Mouse (Mus musculus) NIH3T3 (cell line): Measurements from ENCODE around the gene Pkd2l1.

ENCODE experiments used
- DNase-seq: peaks from one replicate; pipeline ENCODE4 v3.0.0-alpha.2; 2012; ENCODE audit warnings: low read depth

Gene Pkd2l1

DNA sequence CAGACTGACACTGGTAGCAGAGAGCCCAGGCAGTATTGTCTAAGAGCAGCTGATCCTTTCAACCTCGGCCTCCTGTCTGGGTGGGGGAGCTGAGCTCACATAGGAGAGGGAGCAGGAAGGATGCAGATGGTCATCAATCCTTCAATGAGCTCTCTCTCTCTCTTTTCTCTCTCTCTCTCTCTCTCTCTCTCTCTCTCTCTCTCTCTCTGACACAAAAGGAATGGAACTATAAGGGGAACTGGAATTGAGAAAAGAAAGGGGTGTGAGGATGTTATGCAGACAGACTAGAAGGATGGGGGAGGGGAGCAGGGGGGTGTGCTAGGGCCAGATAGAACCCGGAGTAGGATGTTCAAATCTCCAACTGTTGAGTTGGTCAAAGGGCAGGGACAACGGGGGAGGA, at the start of gene Pkd2l1:
TSS of gene Pkd2l1 (minus strand) at position 101 of the 400 bp plus-strand sequence.
- no peak for DNase-seq

DNA sequence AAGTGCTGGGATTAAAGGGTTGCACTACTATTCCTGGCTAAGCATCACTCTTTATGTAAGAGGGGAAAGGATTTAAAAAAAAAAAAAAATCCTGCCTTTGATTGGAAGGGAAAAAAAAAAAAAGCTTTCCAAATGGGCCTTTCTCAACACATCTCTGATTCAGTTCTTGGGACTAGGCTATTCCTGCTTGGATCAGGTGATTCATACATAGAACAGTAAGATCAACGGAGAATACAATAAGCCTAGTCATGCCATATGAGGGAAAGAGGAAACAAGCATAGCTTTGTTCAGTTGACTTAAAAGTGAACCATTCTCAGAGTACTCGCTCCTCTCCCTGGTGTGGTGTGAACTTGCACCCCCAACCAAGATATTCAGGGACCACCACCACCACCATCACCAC, 46.7 kb upstream of the Pkd2l1 start:
- DNase-seq, result peak; percentile 45

DNA sequence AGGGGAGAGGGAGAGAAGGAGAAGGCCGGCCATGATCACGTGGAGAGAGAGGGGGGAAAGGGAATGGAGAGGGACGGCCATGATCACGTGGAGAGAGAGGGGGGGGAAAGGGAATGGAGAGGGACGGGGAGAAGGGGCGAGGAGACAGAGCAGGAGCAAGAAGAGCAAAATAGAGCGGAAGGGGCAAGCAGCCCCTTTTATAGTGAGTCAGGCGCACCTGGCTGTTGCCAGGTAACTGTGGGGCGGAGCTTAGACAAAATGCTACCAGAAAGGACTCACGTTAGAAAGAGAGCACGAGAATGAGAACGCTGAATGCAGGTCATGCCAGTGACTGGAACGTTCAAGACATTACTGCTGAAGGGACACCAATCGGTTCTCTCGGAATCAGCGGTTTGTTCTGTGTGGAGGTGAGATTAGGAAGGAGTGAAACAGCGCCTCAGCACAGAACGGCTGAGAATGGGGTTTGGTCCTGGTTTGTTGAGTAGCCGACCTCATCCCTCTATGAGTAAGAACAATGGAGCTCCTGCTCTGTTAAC, 45.3 kb upstream of the Pkd2l1 start:
- no peak for DNase-seq

DNA sequence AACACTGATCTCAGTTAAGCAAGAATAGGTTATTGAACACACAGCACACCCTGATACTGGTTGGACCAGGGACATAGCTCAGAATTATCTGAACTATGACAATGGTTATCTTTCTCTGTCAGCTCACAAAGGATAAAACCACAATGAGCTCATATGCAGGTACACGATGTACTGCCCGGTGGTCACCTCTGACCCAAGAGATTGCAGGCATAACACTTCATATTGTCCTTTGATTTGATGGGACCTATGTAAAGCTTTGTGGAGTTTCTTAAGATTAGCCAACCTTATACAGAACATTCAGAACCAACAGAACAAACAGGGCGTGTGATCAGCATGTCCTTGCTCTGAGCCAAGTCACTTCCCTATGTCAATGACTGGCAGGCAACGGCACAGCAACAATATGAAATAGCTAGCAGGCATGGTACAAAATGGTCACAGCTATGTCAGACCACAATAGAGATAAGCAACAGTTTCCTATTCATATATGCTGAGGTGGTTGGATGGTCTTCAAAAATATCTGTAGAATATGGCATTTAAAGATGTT, 39.4 kb upstream of the Pkd2l1 start:
- DNase-seq, result no peak

DNA sequence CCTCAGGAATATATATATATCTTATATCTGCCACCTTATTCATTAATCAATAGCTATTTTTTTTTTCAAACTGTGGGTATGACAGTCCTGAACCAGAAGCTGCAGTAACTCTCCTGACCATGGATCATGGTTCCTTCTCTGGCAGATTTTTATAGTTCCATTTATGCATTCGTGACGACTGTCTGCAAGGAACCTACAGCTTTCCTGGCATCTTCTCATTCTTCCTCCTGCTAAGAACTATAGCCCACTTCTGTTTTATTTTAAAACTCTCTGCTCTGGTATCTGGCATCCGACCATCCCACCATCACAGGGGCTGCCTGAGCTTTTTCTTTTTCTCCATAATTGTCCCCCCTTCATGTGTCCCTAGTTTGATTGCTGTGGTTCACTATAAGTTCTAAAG, 38.0 kb upstream of the Pkd2l1 start:
- no peak for DNase-seq

DNA sequence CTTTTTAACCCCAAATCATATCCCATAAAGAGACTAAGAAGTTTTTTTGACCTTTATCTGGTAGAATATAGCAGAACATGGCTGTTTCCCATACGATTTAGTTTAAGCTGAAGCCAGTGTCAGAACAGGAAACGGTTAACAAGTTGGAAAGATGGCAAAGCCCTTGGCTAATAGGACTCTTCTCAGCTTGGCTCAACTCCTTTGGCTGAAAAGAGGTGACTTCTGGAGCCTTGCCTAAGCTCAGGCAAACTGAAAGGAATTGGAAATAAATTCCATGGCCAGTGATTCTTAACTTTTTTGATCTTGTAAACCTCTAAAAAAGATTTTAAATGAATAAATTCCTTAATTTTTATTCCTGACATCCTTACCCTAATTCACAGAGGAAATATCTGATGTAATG, 37.5 kb upstream of the Pkd2l1 start:
- DNase-seq, result no peak

DNA sequence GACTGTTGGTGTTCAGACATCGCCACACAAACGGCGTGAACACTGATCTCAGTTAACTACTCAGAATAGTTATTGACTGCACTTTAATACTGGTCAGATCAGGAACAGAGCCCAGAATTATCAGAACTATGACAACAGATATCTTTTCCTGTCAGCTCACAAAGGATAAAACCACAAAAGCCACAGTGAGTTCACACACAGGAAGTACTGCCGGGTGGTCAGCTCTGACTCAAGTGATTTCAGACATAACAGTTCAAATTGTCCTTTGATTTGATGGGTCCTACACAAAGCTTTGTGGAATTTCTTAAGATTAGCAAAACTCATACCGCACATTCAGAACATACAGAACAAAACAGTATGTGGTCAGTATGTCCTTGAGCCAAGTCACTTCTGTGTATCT, 33.5 kb upstream of the Pkd2l1 start:
- DNase-seq, result no peak

DNA sequence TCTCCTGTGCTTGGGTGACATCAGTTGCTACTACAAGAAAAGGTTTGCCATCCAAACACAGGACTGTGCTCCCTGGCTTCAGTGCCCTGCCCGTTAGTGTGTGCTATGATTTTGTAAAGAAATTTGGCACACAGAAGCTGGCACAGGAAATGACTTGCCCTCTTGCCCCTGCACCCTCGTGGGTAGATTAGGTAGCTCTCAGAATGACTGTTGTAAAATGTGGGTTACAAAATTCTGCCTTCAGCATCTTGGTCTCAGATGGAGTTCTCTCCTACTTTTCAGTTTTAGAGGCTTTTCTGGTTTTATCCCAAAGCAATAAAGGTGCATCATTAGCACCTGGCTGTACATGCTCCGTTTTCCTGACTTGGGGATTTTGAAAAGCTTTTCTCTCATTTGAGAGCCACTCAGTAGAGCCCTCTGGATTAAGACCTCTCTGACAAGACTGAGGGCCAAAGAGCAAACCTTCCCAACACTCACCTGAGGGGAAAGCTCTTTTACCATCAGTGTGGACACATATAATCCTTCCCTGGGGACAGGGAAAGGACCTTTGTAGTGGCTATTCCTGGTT, 25.8 kb upstream of the Pkd2l1 start:
- DNase-seq, result no peak

DNA sequence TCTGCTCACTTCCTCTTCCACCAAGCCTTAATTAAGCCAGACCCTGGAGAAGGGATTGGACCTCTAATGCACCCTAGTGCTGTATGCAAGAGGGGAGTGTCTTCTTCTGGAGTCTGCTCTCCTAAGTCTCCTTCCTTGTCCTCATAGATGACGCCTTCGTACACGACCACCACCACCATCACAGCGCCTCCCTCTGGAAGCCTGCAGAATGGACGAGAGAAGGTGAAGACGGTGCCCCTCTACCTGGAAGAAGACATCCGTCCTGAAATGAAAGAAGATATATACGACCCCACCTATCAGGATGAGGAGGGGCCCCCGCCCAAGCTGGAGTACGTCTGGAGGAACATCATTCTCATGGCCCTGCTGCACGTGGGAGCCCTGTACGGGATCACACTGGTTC, 23.0 kb upstream of the Pkd2l1 start:
- DNase-seq, result no peak

DNA sequence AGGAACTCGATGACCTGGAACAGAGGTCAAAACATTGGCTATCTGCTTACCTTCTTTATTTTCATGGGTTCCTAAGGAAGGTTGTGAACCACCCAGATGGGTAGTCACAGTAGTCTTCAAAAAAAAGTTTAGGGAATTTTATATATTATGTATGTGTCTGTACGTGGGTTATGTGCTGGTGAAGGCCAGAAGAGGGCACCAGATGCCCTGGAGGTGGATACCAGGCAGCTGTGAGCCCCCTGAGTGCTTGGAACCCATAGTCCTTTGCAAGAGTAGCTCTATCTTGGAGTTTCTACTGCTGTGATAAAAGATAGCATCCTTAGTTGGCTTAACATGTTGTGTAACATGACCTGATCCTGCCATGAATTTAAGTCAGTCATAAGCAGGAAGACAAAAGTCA, 14.8 kb upstream of the Pkd2l1 start:
- DNase-seq, result peak; percentile 29

DNA sequence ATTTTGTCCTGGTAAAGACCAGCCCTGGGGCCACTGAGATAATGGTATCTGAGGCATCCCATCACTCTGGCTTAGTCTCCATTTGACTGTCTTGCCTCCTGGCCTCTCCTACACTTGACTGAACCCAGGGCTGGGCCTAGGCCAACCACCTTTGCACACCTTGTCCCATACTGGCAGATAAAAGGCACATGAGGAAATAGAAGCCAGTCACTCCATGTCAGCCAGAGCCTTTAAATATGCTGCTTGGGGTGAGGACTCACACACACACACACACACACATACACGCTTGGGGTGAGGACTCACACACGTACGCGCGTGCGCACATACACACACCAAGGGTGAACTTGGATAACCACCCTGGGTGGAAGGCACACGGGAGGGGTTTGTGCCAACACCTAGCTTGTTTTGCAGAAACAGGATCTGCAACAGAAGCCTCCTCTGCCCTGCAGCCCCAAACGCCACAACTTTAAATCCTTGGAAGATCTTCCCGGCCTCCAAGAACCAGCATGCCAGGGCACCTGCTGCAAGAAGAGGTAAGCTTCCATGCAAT, 10.8 kb upstream of the Pkd2l1 start, which contains the start of gene Scd3:
TSS of gene Scd3 (plus strand) at position 255 of the 550 bp plus-strand sequence.
- DNase-seq, result no peak

DNA sequence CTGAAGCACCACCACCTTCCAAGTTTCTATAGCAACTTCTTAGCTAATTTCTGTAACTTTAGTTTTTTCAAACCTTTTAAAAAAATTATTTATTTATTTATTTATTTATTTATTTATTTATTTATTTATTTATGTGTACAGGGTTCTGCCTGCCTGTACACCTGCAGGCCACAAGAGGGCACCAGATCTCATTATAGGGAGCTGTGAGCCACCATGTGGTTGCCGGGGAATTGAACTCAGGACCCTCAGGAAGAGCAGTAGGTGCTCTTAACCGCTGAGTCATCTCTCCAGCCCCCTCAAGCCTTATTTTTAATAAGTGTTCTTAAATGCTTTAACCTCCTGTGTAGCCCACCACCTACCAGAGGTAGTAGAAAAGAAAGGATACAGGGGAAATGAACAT, 6.7 kb upstream of the Pkd2l1 start:
- peak; percentile 33 for DNase-seq

DNA sequence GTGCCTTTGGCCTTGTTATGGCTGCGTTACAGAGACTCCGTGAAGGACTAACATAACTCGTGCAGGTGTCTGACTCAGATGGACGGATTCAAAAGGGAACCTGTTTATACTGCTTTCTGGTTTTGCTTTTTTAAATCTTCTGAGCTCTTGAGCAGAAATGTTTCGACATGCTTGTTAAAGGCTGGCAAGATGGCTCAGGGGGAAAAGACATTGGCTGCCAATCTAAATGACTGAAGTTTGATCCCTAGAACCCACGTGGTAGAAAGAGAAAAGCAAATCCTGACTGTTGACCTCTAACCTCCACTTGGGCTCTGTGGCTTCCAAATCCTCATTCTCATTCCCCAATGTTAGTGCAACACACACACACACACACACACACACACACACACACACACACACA, 6.3 kb upstream of the Pkd2l1 start:
- DNase-seq, result no peak

DNA sequence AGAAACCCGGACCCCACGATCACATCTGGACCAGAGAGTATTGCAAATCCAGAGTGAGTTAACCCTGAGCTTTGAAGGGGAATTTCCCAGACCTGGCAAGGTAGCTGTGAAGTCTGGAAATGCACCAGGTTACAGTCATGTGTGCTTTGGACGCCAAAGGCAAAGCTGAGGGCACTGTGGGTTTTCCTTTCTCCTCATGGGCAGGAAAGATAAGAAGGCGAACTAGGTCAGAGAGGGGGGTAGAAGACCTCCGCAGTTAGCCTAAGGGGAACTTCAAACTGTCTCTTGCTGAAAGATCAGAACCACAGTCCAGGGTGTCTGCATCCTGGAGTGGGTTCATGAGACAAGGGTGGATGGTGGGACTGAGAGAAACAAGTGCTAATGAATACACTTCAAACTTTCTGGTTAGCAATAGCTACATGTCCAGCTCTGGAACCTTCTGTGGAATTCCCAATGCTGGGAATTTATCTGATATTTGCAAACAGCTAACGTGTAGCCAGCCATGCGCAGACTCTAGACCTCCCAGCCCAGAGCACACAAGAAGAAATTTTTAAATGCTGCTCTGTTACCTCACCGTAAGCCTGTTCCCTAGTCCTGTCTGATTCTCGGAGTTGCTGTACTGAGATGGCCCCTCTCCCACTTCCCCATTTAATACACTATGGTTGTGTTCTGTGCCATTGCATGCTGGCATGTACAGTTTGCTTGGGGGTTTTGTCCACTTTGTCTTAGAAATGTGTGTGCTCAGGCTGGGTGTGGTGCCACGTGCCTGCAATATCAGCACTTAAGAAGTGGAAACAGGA, 5.0 kb upstream of the Pkd2l1 start:
- no peak for DNase-seq

DNA sequence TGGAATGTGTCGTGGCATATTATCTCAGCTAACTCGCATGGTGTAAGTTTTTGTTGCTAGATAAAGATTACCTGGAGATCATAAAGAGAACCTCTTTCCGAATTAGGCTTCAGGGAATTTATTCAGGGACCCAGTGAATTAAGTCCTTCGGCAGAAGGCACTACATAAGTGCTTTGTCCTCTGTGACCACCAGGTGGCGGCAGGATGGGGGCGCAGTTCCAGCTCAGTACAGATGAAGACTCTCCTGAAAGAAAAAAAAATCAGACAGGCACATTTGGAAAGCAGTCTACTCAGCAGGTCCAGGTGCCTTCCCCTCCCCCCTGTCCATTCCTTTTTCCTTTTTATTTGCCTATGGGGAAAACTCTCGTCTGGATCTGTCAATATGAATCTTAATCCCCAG, 2.9 kb upstream of the Pkd2l1 start:
- DNase-seq, result peak; percentile 86

DNA sequence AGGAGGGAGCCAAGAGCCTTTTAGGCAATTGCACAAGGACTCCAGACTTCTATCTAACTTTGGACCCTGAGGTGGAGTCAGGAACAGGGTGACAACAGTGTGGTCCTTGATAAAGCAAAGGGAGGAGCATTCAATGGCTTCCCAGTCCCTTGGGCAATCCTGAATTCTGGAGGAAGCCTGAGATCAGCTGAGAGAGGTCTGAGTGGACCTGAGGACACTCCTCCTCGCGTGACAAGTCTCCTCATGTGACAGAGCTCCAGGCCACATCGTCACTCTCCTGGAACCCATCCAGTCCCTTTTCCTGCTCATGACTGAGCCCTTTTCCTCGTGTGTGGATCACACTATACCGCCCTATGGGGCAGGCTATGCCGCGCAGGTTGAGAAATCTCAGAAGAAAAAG, 1.7 kb upstream of the Pkd2l1 start:
- DNase-seq, result no peak

DNA sequence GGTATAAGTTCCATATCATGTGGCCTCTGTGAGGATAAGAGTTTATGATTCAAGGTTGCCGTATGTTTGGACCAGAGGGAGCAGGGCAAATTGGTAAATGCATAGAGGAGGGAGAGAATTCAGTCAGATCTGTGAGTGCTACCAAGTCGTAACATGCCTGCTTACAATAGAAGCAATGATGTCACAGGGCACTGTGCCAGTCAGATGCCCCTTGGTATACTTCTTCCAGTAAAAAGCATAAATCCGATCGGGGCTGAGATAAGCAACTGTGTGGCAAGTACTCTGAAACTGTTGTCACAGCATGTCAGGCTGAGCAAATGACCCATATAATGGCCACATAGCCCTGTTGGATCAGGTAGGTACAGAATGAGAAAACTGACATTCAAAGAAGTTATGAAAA, 3.2 kb downstream of the Pkd2l1 start:
- DNase-seq, result no peak

DNA sequence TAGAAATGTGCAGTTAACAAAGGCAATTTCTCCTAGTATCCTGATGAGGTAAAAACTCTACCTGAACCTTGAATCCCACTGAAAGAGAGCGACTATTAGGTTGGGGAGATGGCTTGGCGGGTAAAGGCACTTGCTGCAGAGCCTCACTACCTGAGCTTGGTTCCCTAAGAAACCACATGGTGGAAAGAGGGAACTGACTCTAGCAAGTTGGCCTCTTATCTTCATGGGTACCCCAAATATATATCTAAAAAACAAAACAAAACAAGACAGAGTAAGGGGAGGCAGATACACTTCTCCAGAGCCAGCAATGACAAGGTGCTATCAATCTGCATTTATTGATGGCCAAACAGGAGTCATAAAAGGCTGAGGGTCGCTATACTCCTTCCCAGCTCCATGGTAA, 8.3 kb downstream of the Pkd2l1 start:
- DNase-seq, result no peak

DNA sequence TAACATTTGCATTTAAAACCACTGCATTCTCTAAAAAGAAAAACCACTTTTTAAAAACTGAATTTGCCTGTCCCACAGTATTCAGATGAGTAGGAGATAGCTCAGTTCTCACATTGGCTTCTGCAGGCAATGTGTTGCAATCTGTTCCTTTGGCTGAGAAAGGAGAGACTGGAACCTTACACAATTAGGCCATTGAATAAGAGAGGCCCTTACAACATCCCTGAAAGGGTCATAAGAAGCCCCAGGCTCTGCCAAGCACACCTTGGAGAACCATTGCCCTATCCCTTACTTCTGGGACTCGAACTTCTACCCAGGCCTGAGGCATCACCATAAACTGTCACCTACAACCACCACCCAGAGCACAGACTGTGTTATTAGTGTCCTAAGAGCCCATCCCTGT, 11.7 kb downstream of the Pkd2l1 start:
- DNase-seq, result no peak

DNA sequence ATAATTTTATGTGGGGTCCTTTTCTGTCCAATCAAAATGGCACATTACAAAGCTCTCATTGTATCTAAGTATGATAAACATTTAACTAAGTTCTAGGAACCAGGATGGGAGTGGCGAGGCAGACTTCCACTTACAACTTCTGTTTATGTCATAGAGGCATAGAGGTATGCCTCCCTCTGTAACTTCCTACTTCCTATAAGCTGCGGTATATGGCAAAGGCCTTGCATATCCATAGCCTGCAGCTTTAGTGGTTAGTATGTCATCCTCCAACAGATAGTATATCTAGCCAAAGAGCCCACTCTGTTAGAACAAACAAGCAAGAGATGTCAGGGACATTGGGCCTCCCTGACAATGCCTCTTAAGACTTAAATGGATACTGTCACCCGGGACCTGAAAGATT, 15.5 kb downstream of the Pkd2l1 start:
- no peak for DNase-seq

DNA sequence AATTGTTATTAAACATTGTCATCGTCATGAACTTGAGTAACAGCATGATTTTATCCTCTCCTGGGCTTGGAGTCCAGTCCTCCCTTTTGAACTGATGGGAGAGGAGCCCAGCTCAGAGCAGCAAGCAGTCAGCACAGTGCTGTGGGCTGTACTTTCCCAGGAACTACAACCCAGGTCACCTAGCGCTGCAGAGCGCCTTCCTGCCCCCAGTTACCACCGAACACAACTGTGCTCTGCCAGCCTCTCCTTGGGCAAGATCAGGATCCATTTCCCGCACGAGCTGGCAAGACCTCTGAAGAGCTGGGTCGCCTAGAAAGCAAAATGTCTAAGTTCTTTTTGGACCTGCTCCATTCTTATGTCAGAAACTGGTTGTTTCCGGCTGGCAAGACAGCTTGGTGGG, 17.4 kb downstream of the Pkd2l1 start:
- no peak for DNase-seq

DNA sequence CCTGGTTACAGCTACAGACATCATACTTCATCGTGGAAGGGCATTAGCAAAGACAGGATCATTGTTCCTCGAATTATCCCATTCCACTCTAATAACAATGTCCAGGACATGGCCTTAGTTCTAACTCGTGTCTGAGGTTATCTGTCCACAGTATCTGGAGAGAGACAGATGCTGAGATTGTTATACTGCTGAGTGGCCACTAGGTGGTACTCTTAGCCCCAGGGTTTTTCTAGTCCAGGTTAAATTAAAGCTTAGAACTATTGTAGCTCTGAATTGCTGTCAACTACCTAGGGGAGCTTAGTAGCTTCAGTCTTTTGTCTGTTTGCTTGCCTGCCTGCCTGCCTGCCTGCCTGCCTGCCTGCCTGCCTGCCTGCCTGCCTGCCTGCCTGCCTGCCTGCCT, 30.7 kb downstream of the Pkd2l1 start:
- peak; percentile 61 for DNase-seq

DNA sequence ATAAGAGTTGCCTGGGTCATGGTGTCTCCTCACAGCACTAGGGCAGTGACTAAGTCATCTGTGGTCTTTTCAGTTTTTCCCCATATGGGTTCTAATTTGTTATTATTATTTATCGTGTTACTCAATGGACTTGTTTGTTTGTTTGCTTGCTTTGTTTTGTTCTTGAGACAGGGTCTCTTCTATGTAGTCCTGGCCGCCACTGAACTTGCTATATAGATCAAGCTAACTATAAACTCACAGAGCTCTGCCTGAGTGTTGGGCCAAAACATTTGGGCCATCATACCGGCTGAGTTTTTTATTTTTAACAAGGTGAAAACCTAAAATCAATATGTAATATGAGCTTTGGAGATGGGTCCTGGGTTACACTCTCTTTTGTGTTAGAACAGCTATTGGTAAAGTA, 32.9 kb downstream of the Pkd2l1 start:
- no peak for DNase-seq
